Mouse (Mus musculus): Measurements from ENCODE around the gene Sccpdh.
"Not testable (repeated sequence)": the region's sequence is repeated elsewhere in the genome, so short reads cannot be mapped to it uniquely, and the experiment has no call there.

Gene Sccpdh

DNA sequence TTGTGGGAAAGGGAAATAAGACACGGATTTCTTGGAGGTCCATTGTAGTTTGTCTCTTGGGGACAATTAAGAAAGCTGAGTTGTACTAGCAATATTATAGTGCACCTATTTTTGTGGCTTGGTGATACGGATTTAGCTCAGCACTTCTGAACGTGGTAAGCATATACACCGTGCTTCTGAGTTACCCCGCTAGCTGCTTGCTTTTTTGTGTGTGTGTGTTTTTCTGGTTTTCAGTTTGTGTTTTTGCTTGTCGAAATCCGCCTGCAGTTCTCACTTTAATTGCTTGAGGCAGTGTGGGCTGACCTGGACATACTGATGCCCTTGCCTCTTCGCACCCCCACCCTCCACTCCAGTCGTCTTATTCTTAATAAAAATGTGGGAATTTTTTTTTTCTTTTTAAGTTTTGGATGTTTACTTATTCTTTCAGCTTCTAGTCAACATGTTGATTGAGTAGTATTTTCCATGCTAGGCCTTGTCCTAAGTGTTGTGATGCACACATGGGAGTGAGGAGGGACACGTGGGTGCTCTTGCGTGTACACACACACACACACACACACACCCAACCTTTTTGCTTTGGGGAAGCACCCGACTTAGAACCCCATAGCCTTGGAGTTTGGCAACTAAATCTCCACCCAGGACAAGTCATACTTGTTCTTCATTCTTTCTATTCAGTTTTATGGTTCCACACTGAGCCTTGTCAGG is 977 bp downstream of the Sccpdh start:
- DNase-seq (ENCODE audit: low read depth, low spot score) = peak; percentile 13

DNA sequence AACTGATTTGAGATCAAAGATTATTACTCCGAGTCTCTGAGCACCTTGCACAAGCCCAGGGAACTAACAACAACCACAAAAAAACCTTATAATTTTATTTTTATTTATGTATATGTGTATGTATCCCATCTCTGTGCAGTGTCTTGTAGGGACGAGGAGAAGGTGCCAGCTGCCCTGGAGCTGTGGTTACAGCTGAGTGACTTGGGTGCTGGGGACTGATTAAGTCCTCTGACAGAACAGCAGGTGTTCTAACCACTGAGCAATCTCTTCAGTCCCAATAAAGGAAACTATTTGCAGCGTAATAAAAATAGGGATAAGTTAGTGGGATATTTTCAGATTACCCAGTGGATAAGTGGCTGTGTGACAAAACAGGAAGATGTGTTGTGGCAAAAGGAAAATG is 6.3 kb downstream of the Sccpdh start:
- DNase-seq (ENCODE audit: low read depth, low spot score) = no peak

DNA sequence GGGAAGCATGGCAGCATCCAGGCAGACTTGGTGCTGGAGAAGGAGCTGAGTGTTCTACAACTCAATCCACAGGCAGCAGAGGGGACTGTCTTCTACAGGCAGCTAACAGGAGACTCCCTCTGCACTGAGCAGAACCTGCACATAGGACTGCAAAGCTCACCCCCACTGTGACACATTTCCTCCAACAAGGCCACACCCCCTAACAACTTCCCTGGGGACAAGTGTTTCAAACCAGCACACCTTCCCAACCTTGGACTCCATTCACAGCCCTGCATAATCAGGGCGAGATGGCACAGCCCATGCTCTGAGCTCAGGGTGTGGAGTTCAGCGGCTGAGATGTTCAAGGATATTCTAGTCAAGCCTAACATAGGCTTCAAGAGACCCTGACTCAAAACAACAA is 9.0 kb downstream of the Sccpdh start:
- no peak for DNase-seq (ENCODE audit: low read depth, low spot score)

- DNase-seq (ENCODE audit: low read depth, low spot score) = no peak
Measured at GRCm38 (mm10) chr1:179679326-179679725, 11.3 kb downstream of the Sccpdh start.

DNA sequence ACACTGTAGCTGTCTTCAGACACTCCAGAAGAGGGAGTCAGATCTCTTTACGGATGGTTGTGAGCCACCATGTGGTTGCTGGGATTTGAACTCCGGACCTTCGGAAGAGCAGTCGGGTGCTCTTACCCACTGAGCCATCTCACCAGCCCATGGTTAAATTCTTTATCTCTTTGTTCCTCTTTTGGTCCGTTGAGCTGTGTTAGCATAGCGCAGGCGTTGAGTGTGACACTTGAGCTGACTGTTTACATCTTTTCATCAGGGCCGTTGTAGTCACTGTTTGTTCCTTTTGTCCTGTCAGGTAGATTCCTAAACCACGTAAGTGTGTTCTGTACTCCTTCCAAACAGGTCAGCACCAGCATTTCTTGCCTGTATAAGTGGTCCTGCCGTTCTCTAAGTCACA is 14.7 kb downstream of the Sccpdh start:
- not testable (repeated sequence) for DNase-seq (ENCODE audit: low read depth, low spot score)

DNA sequence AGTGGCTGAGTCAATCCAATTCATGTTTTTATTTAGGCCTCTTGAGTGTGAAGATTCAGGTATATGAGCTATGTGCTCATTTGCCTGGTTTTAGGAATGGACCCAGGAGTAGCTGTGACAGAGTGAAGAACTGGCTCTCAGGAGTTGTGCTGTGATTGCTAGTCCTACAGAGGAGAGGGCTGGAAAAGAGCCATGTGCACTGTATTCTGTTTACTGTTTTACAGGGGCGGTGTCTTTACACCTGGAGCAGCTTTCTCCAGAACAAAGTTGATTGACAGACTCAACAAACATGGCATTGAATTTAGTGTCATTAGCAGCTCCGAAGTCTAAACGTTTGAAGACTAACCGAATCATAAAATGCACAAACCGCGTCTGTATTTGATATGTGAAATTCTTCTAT is 18.3 kb downstream of the Sccpdh start:
- DNase-seq (ENCODE audit: low read depth, low spot score) = no peak

DNA sequence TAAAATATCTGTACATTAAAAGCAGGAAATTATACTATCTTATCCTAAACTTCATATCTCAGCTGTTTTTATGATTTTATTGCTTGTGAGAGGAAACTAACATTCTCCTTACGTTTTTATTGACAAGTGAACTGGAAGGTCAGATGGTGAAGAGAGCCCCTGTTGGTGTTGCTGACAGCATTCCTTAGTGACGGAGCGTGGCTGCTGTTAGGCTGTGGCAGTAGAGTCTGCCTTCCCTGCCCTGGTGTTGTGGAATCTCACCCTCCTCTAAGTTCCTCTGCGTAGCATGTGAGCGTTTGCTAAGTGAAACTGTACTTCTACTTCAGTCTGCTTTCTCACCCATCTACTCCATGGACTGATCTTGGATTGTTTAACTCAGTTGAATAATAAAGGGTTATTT is 18.8 kb downstream of the Sccpdh start:
- DNase-seq (ENCODE audit: low read depth, low spot score) = no peak

- DNase-seq (ENCODE audit: low read depth, low spot score) = no peak
Measured at GRCm38 (mm10) chr1:179687305-179687704, 19.3 kb downstream of the Sccpdh start.

- DNase-seq (ENCODE audit: low read depth, low spot score) = no peak
Measured at GRCm38 (mm10) chr1:179687966-179688365, 20.0 kb downstream of the Sccpdh start.

- DNase-seq (ENCODE audit: low read depth, low spot score) = no peak
Measured at GRCm38 (mm10) chr1:179688415-179688814, 20.4 kb downstream of the Sccpdh start.

DNA sequence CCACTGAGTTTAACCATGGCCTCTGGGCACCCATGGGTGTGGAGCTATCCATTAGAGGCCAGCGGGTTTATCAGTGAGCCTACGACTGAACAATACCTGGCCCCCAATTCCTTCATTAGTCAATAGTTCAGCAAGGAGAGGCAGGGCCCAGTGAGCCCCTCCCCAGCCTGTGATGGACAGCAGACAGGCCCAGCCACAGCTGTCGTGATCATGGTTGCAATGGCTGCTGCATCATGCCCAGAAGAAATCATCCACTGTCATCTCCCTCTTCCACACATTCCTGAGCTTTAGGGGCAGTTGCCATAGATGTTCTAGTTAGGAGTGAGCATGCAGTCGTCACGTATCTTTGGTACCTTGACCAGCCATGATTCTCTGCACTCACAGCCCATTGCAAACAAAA is 20.9 kb downstream of the Sccpdh start:
- no peak for DNase-seq (ENCODE audit: low read depth, low spot score)

- DNase-seq (ENCODE audit: low read depth, low spot score) = no peak
Measured at GRCm38 (mm10) chr1:179689479-179689878, 21.5 kb downstream of the Sccpdh start.

- no peak for DNase-seq (ENCODE audit: low read depth, low spot score)
Measured at GRCm38 (mm10) chr1:179704150-179704549, 36.1 kb downstream of the Sccpdh start.

- DNase-seq (ENCODE audit: low read depth, low spot score) = no peak
Measured at GRCm38 (mm10) chr1:179705154-179705553, 37.1 kb downstream of the Sccpdh start.

- DNase-seq (ENCODE audit: low read depth, low spot score) = no peak
Measured at GRCm38 (mm10) chr1:179709390-179709789, 41.4 kb downstream of the Sccpdh start.

DNA sequence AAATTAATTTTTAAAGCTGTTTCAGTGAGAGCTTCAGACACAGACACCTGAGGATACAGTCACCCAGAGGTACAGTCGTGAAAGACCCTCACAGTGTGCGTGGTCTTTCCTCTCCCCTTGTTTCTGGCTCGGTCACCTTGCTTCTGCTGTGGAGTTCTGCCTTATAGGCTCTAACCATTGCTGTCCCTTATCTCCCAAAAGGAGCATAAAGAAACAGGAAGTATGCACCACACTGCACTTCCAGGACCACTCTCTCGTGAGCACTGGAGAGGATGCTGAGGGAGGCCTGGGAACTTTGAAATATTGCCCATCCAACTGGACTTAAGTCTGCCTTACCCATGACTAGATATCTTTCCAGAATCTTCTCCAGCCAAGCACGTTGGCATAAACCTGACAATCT is 42.7 kb downstream of the Sccpdh start:
- no peak for DNase-seq (ENCODE audit: low read depth, low spot score)

- no peak for DNase-seq (ENCODE audit: low read depth, low spot score)
Measured at GRCm38 (mm10) chr1:179712658-179713057, 44.6 kb downstream of the Sccpdh start.

DNA sequence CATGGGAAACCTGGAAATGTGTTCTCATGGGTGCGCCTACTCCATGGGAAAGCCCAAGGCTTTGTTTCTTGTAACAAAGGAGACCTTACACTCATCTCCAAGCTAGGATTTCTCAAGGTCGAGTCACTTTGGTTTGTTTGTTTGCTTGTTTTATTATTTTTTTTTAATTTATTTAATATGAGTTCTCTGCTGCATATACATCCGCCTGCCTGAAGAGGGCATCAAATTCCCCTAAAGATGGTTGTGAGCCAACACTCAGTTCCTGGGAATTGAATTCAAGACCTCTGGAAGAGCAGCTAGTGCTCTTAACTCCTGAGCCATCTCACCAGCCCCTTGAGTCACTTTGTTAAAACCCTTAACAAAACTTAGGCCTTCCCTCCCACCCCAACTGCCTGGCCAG is 45.4 kb downstream of the Sccpdh start:
- no peak for DNase-seq (ENCODE audit: low read depth, low spot score)

GRCm38 (mm10) chr1:179715289-179715688 is 47.3 kb downstream of the Sccpdh start:
- DNase-seq (ENCODE audit: low read depth, low spot score) = not testable (repeated sequence)

DNA sequence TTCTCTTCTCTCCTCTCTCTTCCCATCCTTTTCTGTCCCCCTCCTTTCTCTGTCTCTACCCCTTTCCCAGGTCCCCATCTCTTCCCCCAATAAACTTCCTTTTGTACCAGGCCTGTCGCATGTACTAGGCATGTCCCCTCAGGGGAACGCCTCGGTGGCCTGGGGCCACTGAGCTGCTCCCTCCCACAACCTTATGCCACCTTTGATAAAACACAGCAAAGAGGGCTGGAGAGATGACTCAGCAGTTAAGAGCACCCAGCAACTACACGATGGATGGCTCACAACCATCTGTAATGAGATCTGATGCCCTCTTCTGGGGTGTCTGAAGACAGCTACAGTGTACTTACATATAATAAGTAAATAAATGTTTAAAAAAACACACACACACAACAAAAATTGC is 47.8 kb downstream of the Sccpdh start:
- no peak for DNase-seq (ENCODE audit: low read depth, low spot score)

DNA sequence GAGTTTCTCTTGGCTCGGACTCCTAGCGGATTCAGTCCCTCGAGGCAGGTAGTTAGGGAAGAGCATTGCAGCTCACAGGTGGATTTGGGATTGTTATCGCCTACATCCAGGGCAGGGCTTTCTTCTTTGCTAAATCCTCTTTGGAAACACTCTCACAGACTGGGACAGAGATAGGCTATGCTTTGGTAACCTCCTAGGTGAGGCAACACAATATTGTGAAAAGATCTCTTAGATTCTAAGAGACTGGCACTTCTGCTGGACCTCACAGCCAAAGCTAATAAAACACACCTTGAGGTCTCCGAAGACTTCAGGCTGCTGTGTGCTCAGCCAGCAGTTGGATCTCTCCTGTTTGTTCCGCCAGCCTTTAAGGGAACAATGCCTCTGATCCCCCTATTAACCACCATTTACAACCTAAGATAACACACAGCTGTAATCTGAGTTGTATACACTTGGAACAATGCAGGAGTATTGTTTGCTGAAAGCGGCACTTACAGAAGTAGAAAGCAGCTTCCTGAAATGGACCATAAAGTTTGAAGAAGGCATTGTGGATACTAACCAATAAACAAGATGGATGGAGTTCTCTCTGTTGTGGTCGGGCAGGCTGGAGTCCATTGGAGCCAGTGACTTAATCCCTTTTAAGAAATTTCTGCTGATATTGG is 54.9 kb downstream of the Sccpdh start:
- DNase-seq (ENCODE audit: low read depth, low spot score) = no peak

DNA sequence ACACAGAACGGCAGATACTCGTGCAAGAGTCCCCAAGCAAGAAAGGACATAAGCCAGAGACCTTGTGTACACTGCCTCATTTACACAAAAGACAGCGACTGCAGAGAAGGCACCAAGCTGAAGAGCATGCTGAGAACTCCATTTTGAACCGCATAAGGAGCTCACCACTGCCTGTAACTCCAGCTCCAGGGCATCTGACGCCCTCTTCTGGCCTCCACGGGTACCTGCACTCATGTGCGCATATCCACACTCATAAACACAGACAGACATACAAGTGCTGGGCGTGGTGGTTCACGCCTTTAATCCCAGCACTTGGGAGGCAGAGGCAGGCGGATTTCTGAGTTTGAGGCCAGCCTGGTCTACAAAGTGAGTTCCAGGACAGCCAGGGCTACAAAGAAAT is 60.7 kb downstream of the Sccpdh start:
- no peak for DNase-seq (ENCODE audit: low read depth, low spot score)

GRCm38 (mm10) chr1:179731391-179731790 is 63.4 kb downstream of the Sccpdh start:
- DNase-seq (ENCODE audit: low read depth, low spot score) = no peak
